9 mouse cellular contexts compared by ENCODE assay signal in the genomic region with DNA sequence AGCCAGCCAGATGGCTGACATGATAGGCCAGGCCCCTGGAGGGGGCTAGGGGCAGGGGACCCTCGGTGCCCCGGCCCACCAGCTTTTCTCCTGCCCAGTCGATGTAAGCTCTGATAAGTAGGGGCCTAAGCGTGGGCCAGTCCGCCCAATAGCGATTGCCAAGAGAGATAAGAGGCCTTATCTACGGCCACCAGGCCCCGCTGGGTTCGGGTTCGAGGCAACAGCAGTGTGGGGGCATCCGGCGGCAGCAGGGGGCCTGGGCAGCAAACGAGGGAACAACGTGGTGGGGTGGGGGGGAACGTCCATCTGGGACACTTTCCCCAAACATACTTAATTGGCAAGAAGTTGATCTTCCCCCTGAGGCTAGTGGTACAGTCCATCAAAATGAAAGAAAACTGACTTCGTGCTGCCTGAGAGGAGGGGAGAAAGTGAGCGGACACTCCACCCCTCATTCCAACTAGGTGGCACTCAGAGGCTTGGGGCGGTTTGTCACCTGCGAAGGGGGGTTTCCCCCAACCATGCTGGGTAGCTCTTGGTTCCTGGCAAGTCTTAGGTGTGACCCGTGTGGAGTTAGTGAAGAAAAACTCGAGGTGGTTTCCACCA. TPM values are rescaled to one million over a fixed set of nuclear protein-coding genes. Genes with fewer than 3 reads are reported as not detected.
A peak's percentile ranks its signal among the peaks of the same experiment; 100 is the strongest.
DNase-seq lines count a peak whose midpoint lies in the region; ATAC-seq and TF ChIP-seq lines count a peak whose summit lies in the region.
"Had no signal": no experiment of that assay in that cellular context is flagged by ENCODE, and none has a peak within 500 bp of the region (broad histone marks: within the 10 kb centered on the region; RNA-seq: fewer than 3 reads in every experiment).

No protein-coding gene starts in this region.

- peak; percentile 37 to 69 for DNase-seq in adrenal gland, adult (ENCODE audit: inconsistent age in 2 of 2, low spot score in 1 of 2)
- no peak for DNase-seq in adrenal gland, postnatal 4 days (ENCODE audit: low spot score in 2 of 2)
- peak; percentile 57 for DNase-seq in forebrain, embryonic 10.5 days (ENCODE audit: extremely low spot score, low spot score)
- DNase-seq in kidney, postnatal 10 days = peak; percentile 48
- peak; percentile 45 to 56 for DNase-seq in thymus, postnatal 10 days (ENCODE audit: low spot score in 2 of 2)
- DNase-seq in frontal cortex, postnatal 25 days (ENCODE audit: low spot score in 2 of 2) = no peak

- H3K4me3 ChIP-seq in ES-Bruce4 (ENCODE audit: low read depth, low read length) = peak overlapping the region; percentile 78; the same call in 1 of the 2 replicates
- peak overlapping the region; percentile 69 for H3K4me3 ChIP-seq in forebrain, embryonic 10.5 days
- peak overlapping the region; percentile 64 for H3K4me3 ChIP-seq in midbrain, embryonic 12.5 days

- no peak for TF ChIP-seq POLR2A in ES-Bruce4 (IDR thresholded peaks at IDR 0.05; ENCODE audit: insufficient read depth, low read length)

- H3K36me3 ChIP-seq in ES-Bruce4 (ENCODE audit: control insufficient read depth, insufficient read depth, low read length, poor library complexity, severe bottlenecking) = no peaks in the 10 kb centered on the region
- no peaks in the 10 kb centered on the region for H3K36me3 ChIP-seq in forebrain, embryonic 10.5 days (replicated peaks)
- no peaks in the 10 kb centered on the region for H3K36me3 ChIP-seq in midbrain, embryonic 12.5 days

- no peaks in the 10 kb centered on the region for H3K9me3 ChIP-seq in ES-Bruce4 (replicated peaks; ENCODE audit: control insufficient read depth, insufficient read depth, low read length, poor library complexity, severe bottlenecking)
- H3K9me3 ChIP-seq in forebrain, embryonic 10.5 days = no peaks in the 10 kb centered on the region
- no peaks in the 10 kb centered on the region for H3K9me3 ChIP-seq in midbrain, embryonic 12.5 days

- no peak overlapping the region for H3K27ac ChIP-seq in ES-Bruce4 (ENCODE audit: insufficient read depth, low read length)
- H3K27ac ChIP-seq in forebrain, embryonic 10.5 days = peak overlapping the region; percentile 84
- peak overlapping the region; percentile 73 for H3K27ac ChIP-seq in midbrain, embryonic 12.5 days (replicated peaks)
- H3K27ac ChIP-seq: macrophage had no signal

- peak overlapping the region; percentile 22 for H3K9ac ChIP-seq in ES-Bruce4 (ENCODE audit: low read depth, poor library complexity, severe bottlenecking)
- H3K9ac ChIP-seq in midbrain, embryonic 12.5 days (replicated peaks) = peak overlapping the region; percentile 78; the same call in 1 of the 2 replicates

- no peak for ATAC-seq in midbrain, embryonic 12.5 days (ENCODE audit: low FRiP score, low read depth)

- H3K4me1 ChIP-seq in ES-Bruce4 (ENCODE audit: control insufficient read depth, insufficient read depth, low read length) = peaks cover 2% of the 10 kb centered on the region
- peaks cover 79% of the 10 kb centered on the region for H3K4me1 ChIP-seq in forebrain, embryonic 10.5 days
- H3K4me1 ChIP-seq in midbrain, embryonic 12.5 days = peaks cover 44% of the 10 kb centered on the region

- H3K27me3 ChIP-seq in ES-Bruce4 (ENCODE audit: control insufficient read depth, insufficient read depth, low read length, poor library complexity, severe bottlenecking) = peaks cover 13% of the 10 kb centered on the region
- peaks cover 75% of the 10 kb centered on the region for H3K27me3 ChIP-seq in forebrain, embryonic 10.5 days (ENCODE audit: poor library complexity, severe bottlenecking)
- H3K27me3 ChIP-seq in midbrain, embryonic 12.5 days = peaks cover 73% of the 10 kb centered on the region

- WGBS in forebrain, embryonic 10.5 days = 5% methylated on average over 21 of the region's 21 CpGs
- WGBS in midbrain, embryonic 12.5 days = 6% methylated on average over 21 of the region's 21 CpGs

- peak overlapping the region; percentile 95 for H3K4me2 ChIP-seq in midbrain, embryonic 12.5 days (replicated peaks)

- TF ChIP-seq CTCF in ES-Bruce4 (IDR thresholded peaks at IDR 0.05; ENCODE audit: low read depth, low read length) = no peak

- TF ChIP-seq EP300 in ES-Bruce4 (IDR thresholded peaks at IDR 0.05; ENCODE audit: insufficient read depth, low read depth, low read length) = no peak

RNA-seq across cellular contexts. Expression of a gene that starts 2.8 kb away (rescaled TPM):
- 10 to 100 TPM; 32.9 to 42.5 TPM for total RNA-seq in adrenal gland, postnatal 4 days (2021)
- polyA plus RNA-seq in ES-Bruce4 (2011; ENCODE audit: insufficient read depth, insufficient read length, low read depth, missing spikeins) = 15.5 and 16.8 TPM in 2 replicates
- 0.82 and 0.88 TPM in 2 replicates for polyA plus RNA-seq in forebrain, embryonic 10.5 days (2016; fragmentation: Nextera tagmentation; extraction: Ambion mirVana)
- polyA plus RNA-seq in midbrain, embryonic 12.5 days (2016; fragmentation: Nextera tagmentation; extraction: Ambion mirVana) = 3.0 TPM in 2 replicates

Comparison
In these comparisons a context has a peak if more than half of its experiments do, and no peak if none do; other contexts are left out.
1. DNase-seq: peak in adrenal gland, adult (2 of 2), forebrain, embryonic 10.5 days (single experiment), kidney, postnatal 10 days (single experiment) and thymus, postnatal 10 days (2 of 2); none in adrenal gland, postnatal 4 days (0 of 2) and frontal cortex, postnatal 25 days (0 of 2).
2. Peak in every context shown above with its lines, with median percentiles within 50 percentile points of each other: H3K4me3 ChIP-seq.